Comparison of ENCODE assay signal across 8 mouse cellular contexts in genomic region chr7:80401860-80402641, GRCm38 (mm10). TPM values are rescaled to one million over a fixed set of nuclear protein-coding genes. Genes with fewer than 3 reads are reported as not detected.
DNase-seq lines count a peak whose midpoint lies in the region; ATAC-seq and TF ChIP-seq lines count a peak whose summit lies in the region.

No protein-coding gene starts in this region.

- intact Hi-C loops in heart, postnatal 14 days (cut with DNase I), result loop anchor here (2.0 kb wide), 1 partner anchor 45 kb away; no protein-coding TSS in a partner anchor

- H3K9ac ChIP-seq in embryonic facial prominence, embryonic 14.5 days (ENCODE audit: low read depth, low read length), result peak overlapping the region; percentile 97
- peak overlapping the region; percentile 98 for H3K9ac ChIP-seq in stomach, postnatal 0 days (ENCODE audit: low read length)

- peak overlapping the region; percentile 89 for H3K4me2 ChIP-seq in embryonic facial prominence, embryonic 14.5 days (ENCODE audit: low read depth, low read length)
- H3K4me2 ChIP-seq in stomach, postnatal 0 days (replicated peaks; ENCODE audit: low read depth), result peak overlapping the region; percentile 95

- peaks cover 18% of the 10 kb centered on the region for H3K4me1 ChIP-seq in embryonic facial prominence, embryonic 14.5 days (ENCODE audit: control insufficient read depth, insufficient read depth, low read length)
- peaks cover 4% of the 10 kb centered on the region; the same call in 1 of the 2 replicates for H3K4me1 ChIP-seq in stomach, postnatal 0 days (replicated peaks; ENCODE audit: control insufficient read depth, insufficient read depth)

- under 1% methylated on average over 11 of the region's 102 CpGs for WGBS in embryonic facial prominence, embryonic 14.5 days
- WGBS in stomach, postnatal 0 days, result under 1% methylated on average over 60 of the region's 102 CpGs

- no peaks in the 10 kb centered on the region for H3K27me3 ChIP-seq in embryonic facial prominence, embryonic 14.5 days (replicated peaks; ENCODE audit: control insufficient read depth, insufficient read depth, low read length)
- H3K27me3 ChIP-seq in stomach, postnatal 0 days (ENCODE audit: control insufficient read depth, insufficient read depth, low read length), result no peaks in the 10 kb centered on the region

- H3K9me3 ChIP-seq in embryonic facial prominence, embryonic 14.5 days (ENCODE audit: control insufficient read depth, low read length), result no peaks in the 10 kb centered on the region
- H3K9me3 ChIP-seq in stomach, postnatal 0 days (ENCODE audit: control insufficient read depth, low read length), result no peaks in the 10 kb centered on the region

- peak overlapping the region; percentile 90 for H3K4me3 ChIP-seq in embryonic facial prominence, embryonic 14.5 days (ENCODE audit: low read depth, low read length)
- H3K4me3 ChIP-seq in stomach, postnatal 0 days (ENCODE audit: low read depth, low read length), result peak overlapping the region; percentile 87

- peak; percentile 44 for ATAC-seq in embryonic facial prominence, embryonic 14.5 days (ENCODE audit: low read depth)
- ATAC-seq in stomach, postnatal 0 days (ENCODE audit: low FRiP score, low TSS enrichment), result peak; percentile 37

- no peak for TF ChIP-seq CTCF in stomach, postnatal 0 days (IDR thresholded peaks at IDR 0.05; ENCODE audit: low read depth)

- peak; percentile 57 for DNase-seq in CD4-positive, CD25-positive, alpha-beta regulatory T cell, adult 2 months (ENCODE audit: low read depth, low spot score)
- DNase-seq in T-cell, adult 2 months (ENCODE audit: low spot score), result peak; percentile 40
- DNase-seq in embryonic facial prominence, embryonic 14.5 days (ENCODE audit: low spot score), result no peak
- peak; percentile 70 to 71 for DNase-seq in heart, postnatal 14 days
- peak; percentile 67 to 80 for DNase-seq in kidney, postnatal 4 days
- peak; percentile 41 for DNase-seq in mesoderm, embryonic 11.5 days (ENCODE audit: low read depth, low spot score)
- peak; percentile 55 for DNase-seq in stomach, postnatal 0 days (ENCODE audit: low spot score)
- DNase-seq in left cerebral cortex, adult 8-10 months (ENCODE audit: low spot score in 2 of 2), result no peak

- peak overlapping the region; percentile 90 for H3K27ac ChIP-seq in embryonic facial prominence, embryonic 14.5 days (replicated peaks; ENCODE audit: low read depth, low read length)
- peak overlapping the region; percentile 98 for H3K27ac ChIP-seq in stomach, postnatal 0 days (replicated peaks)

- no peak for TF ChIP-seq EP300 in stomach, postnatal 0 days (optimal IDR thresholded peaks at IDR 0.05)

- H3K36me3 ChIP-seq in embryonic facial prominence, embryonic 14.5 days (ENCODE audit: control insufficient read depth, insufficient read depth, low read length), result peaks cover 7% of the 10 kb centered on the region
- peaks cover 7% of the 10 kb centered on the region; the same call in 1 of the 2 replicates for H3K36me3 ChIP-seq in stomach, postnatal 0 days (ENCODE audit: control insufficient read depth, insufficient read depth, low read length)

RNA-seq across cellular contexts. Expression of gene Furin, which starts 3.2 kb away (rescaled TPM):
- polyA plus RNA-seq in embryonic facial prominence, embryonic 14.5 days (2014; fragmentation: Nextera tagmentation; extraction: Ambion mirVana), result 17.2 and 18.4 TPM in 2 replicates
- total RNA-seq in heart, postnatal 14 days (2021), result 100 to 1,000 TPM; 115 to 127 TPM
- 17.6 and 20.8 TPM in 2 replicates for polyA plus RNA-seq in stomach, postnatal 0 days (2015; fragmentation: Nextera tagmentation; extraction: Ambion mirVana)
- 10 to 100 TPM; 30.7 to 33.6 (median 33.2) TPM for total RNA-seq in left cerebral cortex, adult 8-10 months (2022)

RNA-seq across cellular contexts. Expression of gene Fes, which starts 14.3 kb away (rescaled TPM):
- polyA plus RNA-seq in embryonic facial prominence, embryonic 14.5 days (2014; fragmentation: Nextera tagmentation; extraction: Ambion mirVana), result 14.6 and 15.7 TPM in 2 replicates
- 10 to 100 TPM; 16.7 to 18.2 TPM for total RNA-seq in heart, postnatal 14 days (2021)
- 6.2 TPM in 2 replicates for polyA plus RNA-seq in stomach, postnatal 0 days (2015; fragmentation: Nextera tagmentation; extraction: Ambion mirVana)
- total RNA-seq in left cerebral cortex, adult 8-10 months (2022), result 10 to 100 TPM in 1 of 4 experiments, 1 to 10 TPM in 3; 4.5 to 10.5 (median 6.9) TPM

RNA-seq across cellular contexts. Expression of gene Man2a2, which starts 30.9 kb away (rescaled TPM):
- polyA plus RNA-seq in embryonic facial prominence, embryonic 14.5 days (2014; fragmentation: Nextera tagmentation; extraction: Ambion mirVana), result 15.7 and 19.3 TPM in 2 replicates
- 10 to 100 TPM; 68.8 to 69.3 TPM for total RNA-seq in heart, postnatal 14 days (2021)
- 3.6 and 5.3 TPM in 2 replicates for polyA plus RNA-seq in stomach, postnatal 0 days (2015; fragmentation: Nextera tagmentation; extraction: Ambion mirVana)
- total RNA-seq in left cerebral cortex, adult 8-10 months (2022), result 100 to 1,000 TPM; 158 to 168 (median 165) TPM

RNA-seq across cellular contexts. Expression of gene Hddc3, which starts 59.1 kb away (rescaled TPM):
- 19.6 and 22.8 TPM in 2 replicates for polyA plus RNA-seq in embryonic facial prominence, embryonic 14.5 days (2014; fragmentation: Nextera tagmentation; extraction: Ambion mirVana)
- 10 to 100 TPM; 29.7 to 31.3 TPM for total RNA-seq in heart, postnatal 14 days (2021)
- polyA plus RNA-seq in stomach, postnatal 0 days (2015; fragmentation: Nextera tagmentation; extraction: Ambion mirVana), result 8.6 and 10.4 TPM in 2 replicates
- total RNA-seq in left cerebral cortex, adult 8-10 months (2022), result 10 to 100 TPM; 50.5 to 63.4 (median 57.2) TPM

Comparison
In these comparisons a context has a peak if more than half of its experiments do, and no peak if none do; other contexts are left out.
1. DNase-seq: peak in CD4-positive, CD25-positive, alpha-beta regulatory T cell, adult 2 months (single experiment), T-cell, adult 2 months (single experiment), heart, postnatal 14 days (2 of 2), kidney, postnatal 4 days (2 of 2), mesoderm, embryonic 11.5 days (single experiment) and stomach, postnatal 0 days (single experiment); none in embryonic facial prominence, embryonic 14.5 days (single experiment) and left cerebral cortex, adult 8-10 months (0 of 2).